Mouse (Mus musculus): ENCODE results near the gene D16Ertd472e. TPM values are rescaled to one million over a fixed set of nuclear protein-coding genes. Genes with fewer than 3 reads are reported as not detected.

The D16Ertd472e gene
- 10 to 100 TPM; 27.4 to 35.1 TPM for total RNA-seq (2023)

DNA sequence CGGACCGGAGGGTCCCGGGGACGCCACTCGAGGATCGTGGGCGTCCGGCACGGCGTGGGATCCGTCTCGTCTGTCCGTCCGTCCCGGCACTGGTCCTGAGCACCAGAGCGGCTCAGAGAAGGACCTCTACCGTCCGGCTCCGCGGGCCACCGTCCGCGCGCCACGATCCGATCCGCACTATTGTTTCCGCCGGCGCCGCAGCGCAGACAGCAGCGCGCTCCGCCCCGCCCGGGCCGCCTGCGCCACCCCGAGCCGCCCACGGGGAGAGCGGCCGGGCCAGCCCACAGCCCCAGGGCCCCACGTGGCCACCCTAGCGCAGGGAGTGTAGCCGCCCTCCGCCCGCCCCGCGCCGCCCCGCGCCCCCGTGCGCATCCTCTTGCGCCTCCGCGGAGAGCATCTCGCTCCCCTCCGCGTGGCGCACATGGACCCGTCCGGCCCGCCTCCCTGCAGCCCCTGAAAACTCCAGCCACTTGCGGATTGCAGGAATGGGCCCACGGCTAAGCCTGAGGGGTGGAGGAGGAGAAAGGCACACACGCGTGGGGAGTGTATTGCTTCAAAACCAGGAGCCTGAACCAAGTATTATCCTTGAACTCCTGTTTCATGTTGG lies at the start of gene D16Ertd472e:
Gene D16Ertd472e, minus strand, starts transcription at position 231 of the 607 bp plus-strand sequence.

Other genes starting within 250 kb of the D16Ertd472e start
- 1 to 10 TPM; 2.5 to 5.3 TPM for gene Btg3, start 199.5 kb downstream of the D16Ertd472e start, total RNA-seq (2023)

Measured in neutrophil, adult 83 days (primary cell).